ENCODE assay signal across 7 mouse cellular contexts in genomic region chr1:134989372-134989771, GRCm38 (mm10). TPM values are rescaled to one million over a fixed set of nuclear protein-coding genes. Genes with fewer than 3 reads are reported as not detected.
DNase-seq lines count a peak whose midpoint lies in the region; TF ChIP-seq lines count a peak whose summit lies in the region.

No protein-coding gene starts in this region.

- peaks cover 34% of the 10 kb centered on the region for H3K27me3 ChIP-seq in E14TG2a.4 (ENCODE audit: insufficient read depth, low read length)

- TF ChIP-seq CTCF in E14TG2a.4 (conservative IDR thresholded peaks at IDR 0.05; ENCODE audit: low read length): peak; percentile 92
- peak; percentile 76 for TF ChIP-seq CTCF in lung, adult 2 months (IDR thresholded peaks at IDR 0.05; ENCODE audit: insufficient read depth, low read length)

- H3K4me1 ChIP-seq in E14TG2a.4 (replicated peaks; ENCODE audit: low read depth, low read length): peaks cover 20% of the 10 kb centered on the region
- peaks cover 7% of the 10 kb centered on the region for H3K4me1 ChIP-seq in lung, adult 2 months (ENCODE audit: control insufficient read depth, insufficient read depth, low read length)

- H3K36me3 ChIP-seq in E14TG2a.4 (ENCODE audit: insufficient read depth, low read length): no peaks in the 10 kb centered on the region

- DNase-seq in A20 (ENCODE audit: low read depth, low spot score): peak; percentile 75
- peak; percentile 40 for DNase-seq in c-Kit-negative CD71-positive TER-119-positive erythroid progenitor cells, embryonic 14.5 days (ENCODE audit: low read depth, low spot score)
- DNase-seq in frontal cortex, postnatal 10 days (ENCODE audit: low spot score in 2 of 2): peak; percentile 52 to 79
- DNase-seq in kidney, postnatal 36 days: peak; percentile 73 to 84
- DNase-seq in lung, adult 2 months: peak; percentile 50
- DNase-seq in skeletal muscle tissue, adult 2 months (ENCODE audit: low read depth, low spot score): peak; percentile 70

- 10% methylated on average over 7 of the region's 7 CpGs for WGBS in lung, adult 2 months

- no peak overlapping the region for H3K4me3 ChIP-seq in E14TG2a.4 (replicated peaks; ENCODE audit: low read length)
- no peak overlapping the region for H3K4me3 ChIP-seq in lung, adult 2 months (replicated peaks; ENCODE audit: extremely low read depth, low read depth, low read length)

- no peak for TF ChIP-seq POLR2A in lung, adult 2 months (IDR thresholded peaks at IDR 0.05; ENCODE audit: borderline replicate concordance, extremely low read depth, low read depth, low read length)

- H3K9me3 ChIP-seq in E14TG2a.4 (ENCODE audit: low read length): no peaks in the 10 kb centered on the region

RNA-seq across cellular contexts. Expression of gene Ube2t, which starts 27.0 kb away (rescaled TPM):
- polyA plus RNA-seq in lung, adult 2 months (2012; rRNA removed): 0.77 and 1.1 TPM in 2 replicates

RNA-seq across cellular contexts. Expression of gene Ppp1r12b, which starts 33.6 kb away (rescaled TPM):
- polyA plus RNA-seq in lung, adult 2 months (2012; rRNA removed): 10.9 and 18.6 TPM in 2 replicates
